Mouse (Mus musculus) left cerebral cortex, postnatal 10 days (tissue): ENCODE measurements around the gene Olfr809. TPM values are rescaled to one million over a fixed set of nuclear protein-coding genes. Genes with fewer than 3 reads are reported as not detected.

ENCODE experiments used
- DNase-seq, 2 experiments: peaks; one replicate each; pipeline ENCODE4 v3.0.0; 2021 to 2022; ENCODE audit warnings: low spot score in 2 of 2, mixed read lengths in 1 of 2; ENCODE audit errors: extremely low spot score in 1 of 2
- intact Hi-C: fragments of 180-260 bp; cut with DNase I; formaldehyde crosslinking; loops from one replicate; pipeline ENCODE4 v1.15.1; 2025
- microRNA-seq: library from miRNA; unstranded; fragments of <30 nt; microRNA quantifications from one replicate; pipeline ENCODE4 v1.2.0, GENCODE M21; 2022
- total RNA-seq, 2 experiments: library from RNA; stranded (reverse); gene quantifications; 2 replicates each; pipeline ENCODE4 v1.2.3; 2021

Gene Olfr809
- total RNA-seq = not detected

DNA sequence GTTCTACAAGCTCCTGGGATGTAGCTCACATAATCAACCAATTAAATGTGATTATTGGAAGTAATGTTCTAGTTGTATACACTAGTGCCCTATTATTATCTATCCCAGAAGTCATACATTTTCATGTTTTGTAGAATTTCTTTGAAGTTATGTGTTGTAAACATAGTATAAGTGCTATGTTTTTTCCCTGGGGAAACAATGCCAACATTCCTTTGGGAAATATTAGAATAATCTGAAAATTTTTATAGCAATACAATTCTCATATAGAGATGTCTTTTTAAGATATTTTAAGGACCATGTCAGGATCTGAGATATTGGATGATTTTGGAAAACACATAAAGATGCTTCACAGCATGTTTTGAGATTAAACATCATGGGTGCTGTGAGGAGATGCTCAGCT lies at the start of gene Olfr809:
Gene Olfr809, plus strand, starts transcription at position 301 of the 400 bp plus-strand sequence.
- intact Hi-C loops = no loop called here
- no peak for DNase-seq

DNA sequence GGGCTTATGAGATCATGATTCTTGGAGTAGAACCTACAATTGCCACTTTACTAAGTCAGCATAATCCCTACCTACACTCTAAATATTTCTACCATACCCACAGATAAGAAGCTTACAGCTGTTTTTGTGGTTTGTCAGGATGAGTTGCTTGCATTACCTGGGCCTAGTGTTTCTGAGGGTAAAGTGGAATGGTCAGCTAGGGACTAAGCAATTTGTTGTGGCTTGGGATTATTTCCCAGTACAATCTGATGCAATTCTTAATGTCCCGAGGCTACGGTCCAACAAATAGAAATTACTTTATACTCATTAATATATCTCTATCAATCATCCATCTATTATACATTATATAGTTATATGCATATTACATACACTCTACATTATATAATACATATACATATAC lies 45.2 kb upstream of the Olfr809 start, which contains the start of gene Olfr805:
Gene Olfr805, minus strand, starts transcription at position 101 of the 400 bp plus-strand sequence.
- intact Hi-C loops = no loop called here
- no peak for DNase-seq

DNA sequence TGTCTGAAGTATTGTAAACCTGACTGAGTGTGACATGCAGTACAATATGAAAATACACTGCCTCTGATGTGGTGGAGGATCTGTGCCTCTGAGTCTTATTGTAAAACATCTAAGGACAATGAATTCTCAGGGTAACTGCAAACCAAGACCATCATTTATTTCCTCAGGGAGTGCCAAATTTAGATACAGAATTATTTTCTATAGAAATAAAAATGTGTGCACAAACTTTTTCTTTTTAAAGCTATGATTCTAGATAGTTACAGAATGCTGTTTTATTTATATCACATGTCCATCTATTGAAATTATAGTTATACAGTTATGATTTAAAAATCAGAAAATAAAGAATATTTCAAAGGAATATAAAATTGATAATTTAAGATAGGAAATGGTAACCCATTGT lies 32.6 kb upstream of the Olfr809 start, which contains the start of gene Olfr806:
Gene Olfr806, minus strand, starts transcription at position 101 of the 400 bp plus-strand sequence.
- intact Hi-C loops = no loop called here
- DNase-seq = no peak

DNA sequence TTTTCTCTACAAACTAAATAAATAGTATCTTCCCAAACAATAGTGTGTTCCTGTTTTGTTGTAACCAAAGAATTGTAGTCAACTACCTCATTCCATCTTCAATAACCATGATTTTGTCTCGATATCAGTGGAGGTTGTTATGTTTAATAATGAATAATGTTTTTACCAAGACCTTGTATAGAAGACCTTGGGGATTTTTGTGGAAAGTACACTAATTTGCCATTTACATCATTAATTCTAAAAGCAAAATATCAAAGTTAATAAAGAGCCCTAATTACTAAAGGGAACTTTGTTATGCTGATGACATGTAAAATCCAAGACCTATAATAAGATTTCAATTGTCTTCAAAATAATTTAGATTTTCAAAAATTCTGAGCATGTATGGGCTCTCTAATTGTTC lies 16.7 kb upstream of the Olfr809 start, which contains the start of gene Olfr807:
Gene Olfr807, minus strand, starts transcription at position 101 of the 400 bp plus-strand sequence.
- DNase-seq = no peak
- intact Hi-C loops = no loop called here

- intact Hi-C loops = no loop called here
- no peak for DNase-seq
Observed at GRCm38 (mm10) chr10:129765182-129765581, 9.3 kb upstream of the Olfr809 start, which contains the start of gene Olfr808. Olfr808 (plus strand) TSS chr10:129765482.

- intact Hi-C loops = no loop called here
- DNase-seq = no peak
Observed at GRCm38 (mm10) chr10:129778123-129778522, 3.7 kb downstream of the Olfr809 start.

DNA sequence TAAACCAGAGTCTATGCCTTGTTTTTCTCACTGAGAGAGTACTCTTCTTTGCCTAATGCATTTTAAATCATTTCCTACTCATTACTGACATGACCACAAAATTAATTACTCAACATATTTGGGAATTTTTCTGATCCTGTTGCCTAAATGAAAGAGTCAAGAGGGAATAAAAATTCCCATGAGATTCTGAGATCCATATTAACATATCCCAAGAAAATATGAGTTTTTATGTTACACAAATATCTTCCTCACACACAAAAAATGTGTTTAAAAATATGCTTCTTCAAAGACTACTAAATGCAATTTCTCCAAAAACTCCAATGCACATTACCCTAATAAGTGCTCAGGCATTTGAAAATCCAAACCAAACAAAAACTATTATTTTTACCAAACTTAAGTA lies 20.4 kb downstream of the Olfr809 start, which contains the start of gene Olfr810:
Gene Olfr810, minus strand, starts transcription at position 101 of the 400 bp plus-strand sequence.
- intact Hi-C loops = no loop called here
- DNase-seq = no peak

- intact Hi-C loops = no loop called here
- DNase-seq = no peak
Observed at GRCm38 (mm10) chr10:129804296-129804695, 29.9 kb downstream of the Olfr809 start, which contains the start of gene Olfr811. Olfr811 (minus strand) TSS chr10:129804396.

Small RNA genes within 50 kb of the gene (microRNA-seq; reads per million reads assigned to microRNA genes)
- not detected for gene Gm24485

Other genes with a start within 250 kb of the Olfr809 start
- not detected for gene Olfr792, start 235.5 kb upstream of the Olfr809 start, total RNA-seq
- not detected for gene Olfr794, start 207.0 kb upstream of the Olfr809 start, total RNA-seq
- not detected for gene Olfr796, start 162.1 kb upstream of the Olfr809 start, total RNA-seq
- not detected for gene Olfr798, start 146.7 kb upstream of the Olfr809 start, total RNA-seq
- not detected for gene Olfr799, start 137.2 kb upstream of the Olfr809 start, total RNA-seq
- gene Olfr800, start 116.9 kb upstream of the Olfr809 start, total RNA-seq = not detected
- gene Olfr801, start 100.8 kb upstream of the Olfr809 start, total RNA-seq = not detected
- under 1 TPM in 1 of 2 experiments, not detected in 1; 0.13 TPM for gene Olfr802, start 86.5 kb upstream of the Olfr809 start, total RNA-seq
- gene Olfr803, start 80.4 kb upstream of the Olfr809 start, total RNA-seq = not detected
- gene Olfr804, start 71.4 kb upstream of the Olfr809 start, total RNA-seq = not detected
- not detected for gene Olfr805, start 45.3 kb upstream of the Olfr809 start, total RNA-seq
- not detected for gene Olfr806, start 32.7 kb upstream of the Olfr809 start, total RNA-seq
- gene Olfr807, start 16.8 kb upstream of the Olfr809 start, total RNA-seq = not detected
- gene Olfr808, start 9.2 kb upstream of the Olfr809 start, total RNA-seq = not detected
- not detected for gene Olfr810, start 20.3 kb downstream of the Olfr809 start, total RNA-seq
- not detected for gene Olfr811, start 29.8 kb downstream of the Olfr809 start, total RNA-seq
- gene Olfr812, start 71.5 kb downstream of the Olfr809 start, total RNA-seq = not detected
- not detected for gene Olfr813, start 80.7 kb downstream of the Olfr809 start, total RNA-seq
- gene Olfr814, start 105.2 kb downstream of the Olfr809 start, total RNA-seq = not detected
- gene Olfr815, start 131.2 kb downstream of the Olfr809 start, total RNA-seq = not detected
- gene Olfr816, start 141.0 kb downstream of the Olfr809 start, total RNA-seq = not detected
- not detected for gene Olfr818, start 174.5 kb downstream of the Olfr809 start, total RNA-seq
- gene Olfr819, start 192.6 kb downstream of the Olfr809 start, total RNA-seq = not detected
- not detected for gene Olfr247, start 201.5 kb downstream of the Olfr809 start, total RNA-seq
- not detected for gene Gm10310, start 210.4 kb downstream of the Olfr809 start, total RNA-seq
- not detected for gene Olfr820, start 238.0 kb downstream of the Olfr809 start, total RNA-seq